Mouse (Mus musculus) testis, adult 2 months (tissue): ENCODE results near the gene Pax8.

Experiments used
- CTCF ChIP-seq: fragments of 200-500 bp; IDR thresholded peaks from 2 replicates; pipeline ENCODE4 v1.5.1; 2012; ENCODE audit warnings: low read depth, mild to moderate bottlenecking, inconsistent platforms, low read length, moderate library complexity; ENCODE audit not compliant: control insufficient read depth, insufficient read depth, insufficient replicate concordance
- POLR2A ChIP-seq: fragments of 200-500 bp; IDR thresholded peaks from 2 replicates; pipeline ENCODE4 v1.6.1; 2012; ENCODE audit warnings: low read depth, mild to moderate bottlenecking, inconsistent platforms, low read length, moderate library complexity; ENCODE audit not compliant: control insufficient read depth

GRCm38 (mm10) chr2:24521430-24522226 is 46.2 kb upstream of the Pax8 start:
- no peak for TF ChIP-seq POLR2A
- no peak for TF ChIP-seq CTCF
